Mouse (Mus musculus) cerebellum, postnatal 14 days (tissue): ENCODE measurements around the gene Tpbpb.
"Not testable (repeated sequence)": the region's sequence is repeated elsewhere in the genome, so short reads cannot be mapped to it uniquely, and the experiment has no call there.

Experiments
- DNase-seq, 2 experiments: peaks; one replicate each; pipeline ENCODE4 v3.0.0; 2021; ENCODE audit warnings: mixed read lengths in 2 of 2

Tpbpb gene

DNA sequence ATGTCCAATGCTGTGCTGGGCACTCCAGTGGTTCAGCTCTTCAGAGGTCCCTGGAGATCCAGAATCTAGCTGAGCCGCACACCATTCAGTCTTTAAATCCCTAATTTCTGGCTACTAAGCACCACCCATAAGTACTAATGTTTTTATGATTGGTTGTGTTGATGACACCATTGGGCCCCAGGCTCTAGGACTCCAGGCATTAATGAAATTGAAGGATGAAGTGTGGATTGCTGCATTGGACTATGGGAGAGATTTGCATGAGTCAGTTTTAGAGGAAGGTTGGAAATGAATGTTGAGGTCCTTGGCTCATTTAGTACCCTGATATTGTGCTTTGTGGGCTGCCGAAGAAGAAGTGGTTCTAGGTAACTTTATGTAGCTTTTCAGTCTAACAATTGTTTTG lies at the start of gene Tpbpb:
TSS of gene Tpbpb (minus strand) at position 101 of the 400 bp plus-strand sequence.
- DNase-seq = not testable (repeated sequence)

DNA sequence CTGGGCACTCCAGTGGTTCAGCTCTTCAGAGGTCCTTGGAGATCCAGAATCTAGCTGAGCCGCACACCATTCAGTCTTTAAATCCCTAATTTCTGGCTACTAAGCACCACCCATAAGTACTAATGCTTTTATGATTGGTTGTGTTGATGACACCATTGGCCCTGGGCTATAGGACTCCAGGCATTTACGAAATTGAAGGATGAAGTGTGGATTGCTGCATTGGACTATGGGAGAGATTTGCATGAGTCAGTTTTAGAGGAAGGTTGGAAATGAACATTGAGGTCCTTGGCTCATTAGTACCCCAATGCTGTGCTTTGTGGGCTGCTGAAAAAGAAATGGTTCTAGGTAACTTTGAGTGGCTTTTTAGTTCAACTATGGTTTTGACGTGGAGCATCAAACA lies 37.2 kb upstream of the Tpbpb start, which contains the start of gene Tpbpa:
TSS of gene Tpbpa (minus strand) at position 101 of the 400 bp plus-strand sequence.
- DNase-seq = not testable (repeated sequence)

DNA sequence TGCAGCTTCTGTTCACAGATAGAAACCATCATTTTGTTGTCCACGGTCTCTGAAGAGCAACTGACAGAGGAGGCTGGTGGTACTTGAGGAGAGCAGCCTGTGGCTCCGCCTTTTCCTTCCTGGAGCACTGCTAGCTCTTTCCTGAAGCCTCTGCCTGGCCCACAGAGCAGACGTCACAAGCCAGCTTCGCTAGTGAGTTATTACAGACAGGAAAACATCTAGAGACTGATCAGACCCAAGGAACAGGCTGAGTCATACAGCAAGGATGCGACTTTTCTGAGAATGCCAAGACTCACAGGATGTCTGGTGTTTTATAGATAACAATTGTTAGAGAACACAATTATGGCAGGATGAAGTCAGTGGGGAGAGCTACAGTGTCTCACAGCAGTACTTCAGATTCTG lies 31.8 kb upstream of the Tpbpb start, which contains the start of the genes Gm49391 and Ctla2a:
TSS of gene Gm49391 (minus strand) at position 72 of the 402 bp plus-strand sequence.
TSS of gene Ctla2a (minus strand) at position 126 of the 402 bp plus-strand sequence.
- DNase-seq = no peak

DNA sequence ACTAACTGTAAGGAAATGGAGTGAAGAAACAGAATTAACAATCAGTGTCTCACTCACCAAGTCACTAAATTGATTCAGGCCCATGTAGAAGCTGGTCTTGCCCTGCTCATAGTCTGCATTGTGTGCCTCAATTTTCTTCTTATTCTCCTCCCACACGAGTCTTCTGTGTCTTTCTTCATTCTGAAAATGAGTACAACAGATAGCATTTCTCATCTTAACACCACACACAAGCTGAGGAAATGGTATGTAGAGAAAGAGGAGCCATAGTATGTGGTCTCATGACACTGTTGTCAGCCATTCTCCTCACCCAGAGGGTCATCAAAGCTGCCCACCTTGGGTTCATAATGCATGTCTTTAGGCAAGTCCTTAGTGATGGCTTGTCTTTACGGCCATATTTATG lies 30.8 kb upstream of the Tpbpb start, which contains the start of gene Gm49393:
TSS of gene Gm49393 (minus strand) at position 101 of the 400 bp plus-strand sequence.
- not testable (repeated sequence) for DNase-seq

DNA sequence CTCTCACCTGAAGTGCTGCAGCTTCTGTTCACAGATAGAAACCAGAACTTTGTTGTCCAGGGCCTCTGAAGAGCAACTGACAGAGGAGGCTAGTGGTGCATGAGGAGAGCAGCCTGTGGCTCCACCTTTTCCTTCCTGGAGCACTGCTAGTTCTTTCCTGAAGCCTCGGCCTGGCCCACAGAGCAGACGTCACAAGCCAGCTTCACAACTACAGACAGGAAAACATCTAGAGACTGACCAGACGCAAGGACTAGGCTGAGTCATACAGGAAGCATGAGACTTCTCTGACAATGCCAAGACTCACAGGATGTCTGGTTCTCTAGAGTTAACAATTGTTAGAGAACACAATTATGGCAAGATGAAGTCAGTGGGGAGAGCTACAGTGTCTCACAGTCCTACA lies 7.4 kb downstream of the Tpbpb start, which contains the start of gene Ctla2b:
TSS of gene Ctla2b (minus strand) at position 120 of the 400 bp plus-strand sequence.
- no peak for DNase-seq

DNA sequence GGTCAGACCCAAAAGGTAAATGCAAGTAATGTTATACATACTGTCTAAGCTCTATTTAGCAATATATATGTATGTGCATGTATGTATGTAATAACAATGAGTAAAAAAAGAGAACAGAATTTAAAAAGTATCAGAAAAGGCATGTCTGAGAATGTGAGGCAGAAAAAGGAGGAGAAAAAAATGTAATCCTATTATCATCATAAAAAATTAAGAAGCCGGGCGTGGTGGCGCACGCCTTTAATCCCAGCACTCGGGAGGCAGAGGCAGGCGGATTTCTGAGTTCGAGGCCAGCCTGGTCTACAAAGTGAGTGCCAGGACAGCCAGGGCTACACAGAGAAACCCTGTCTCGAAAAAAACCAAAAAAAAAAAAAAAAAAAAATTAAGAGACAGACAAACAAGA lies 7.9 kb downstream of the Tpbpb start, which contains the start of gene Gm49392:
TSS of gene Gm49392 (minus strand) at position 101 of the 400 bp plus-strand sequence.
- DNase-seq = not testable (repeated sequence)

DNA sequence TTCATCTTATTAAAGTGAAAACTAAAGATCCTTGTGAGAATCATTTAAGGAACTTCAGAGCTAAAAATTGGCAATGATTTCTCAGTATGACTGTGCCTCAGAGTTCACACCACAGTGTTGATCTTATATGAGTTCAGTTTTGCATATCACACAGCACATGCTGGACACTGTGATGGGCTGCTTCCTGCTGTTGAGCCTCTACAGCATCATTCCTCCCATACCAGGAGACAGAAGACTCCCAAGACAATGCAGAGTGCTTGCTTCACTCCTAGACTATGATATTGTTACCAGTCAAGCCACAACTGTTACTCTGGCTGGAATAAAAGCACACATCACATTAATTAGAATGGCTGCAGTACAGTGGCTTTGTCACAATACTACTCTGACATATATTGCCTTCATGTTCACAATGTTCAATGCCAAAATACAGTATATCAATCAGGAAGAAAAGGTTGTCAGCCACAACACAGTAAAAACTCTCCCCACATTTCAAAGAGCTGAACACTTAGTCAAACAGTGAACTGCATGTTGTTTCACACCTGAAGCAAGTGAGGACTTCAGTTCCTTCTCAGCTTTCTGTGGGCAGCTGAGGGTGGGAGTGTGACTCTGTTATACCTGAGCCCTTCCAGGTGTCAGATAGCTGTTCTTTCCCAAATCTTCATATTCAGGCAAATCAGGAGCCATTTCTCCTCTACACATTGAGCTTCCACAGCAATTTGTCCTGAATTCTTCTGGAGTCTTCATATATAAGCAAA lies 9.1 kb downstream of the Tpbpb start:
- DNase-seq = no peak

DNA sequence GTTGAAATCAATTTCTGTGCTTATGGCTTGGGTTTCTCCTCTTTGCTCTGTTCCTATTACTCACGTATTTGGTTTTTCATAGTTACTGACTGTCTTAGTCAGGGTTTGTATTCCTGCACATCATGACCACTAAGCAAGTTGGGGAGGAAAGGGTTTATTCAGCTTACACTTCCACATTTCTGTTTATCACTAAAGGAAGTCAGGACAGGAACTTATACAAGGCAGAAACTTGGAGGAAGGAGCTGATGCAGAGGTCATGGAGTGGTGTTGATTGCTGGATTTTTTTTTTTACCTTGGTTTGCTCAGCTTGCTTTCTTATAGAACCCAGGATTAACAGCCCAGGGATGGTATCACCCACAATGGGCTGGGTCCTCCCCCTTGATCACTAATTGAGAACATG lies 12.4 kb downstream of the Tpbpb start:
- no peak for DNase-seq

DNA sequence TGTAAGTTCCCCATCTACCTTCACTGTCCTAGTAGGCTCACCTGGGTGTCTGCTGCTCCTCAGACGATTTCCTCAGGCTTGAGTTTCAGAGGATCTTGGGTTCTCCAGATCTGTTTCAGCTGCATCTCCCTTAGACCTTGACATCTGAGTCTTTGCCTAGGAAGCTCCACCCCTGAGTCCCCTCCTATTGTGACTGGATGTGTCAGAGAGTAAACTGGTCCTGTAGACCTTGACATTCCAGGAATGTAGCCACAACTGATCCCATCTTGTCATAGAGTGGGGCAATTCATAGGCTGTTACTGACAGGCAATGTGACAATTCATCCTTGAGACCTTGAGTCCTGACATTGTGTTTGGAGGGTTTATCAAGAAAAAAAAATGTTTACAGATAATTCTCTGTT lies 40.4 kb downstream of the Tpbpb start, which contains the start of gene 4930486L24Rik:
TSS of gene 4930486L24Rik (minus strand) at position 195 of the 400 bp plus-strand sequence.
- no peak for DNase-seq
